Mouse (Mus musculus) hindbrain, postnatal 0 days (tissue): ENCODE measurements around the gene Abcc5. TPM values are rescaled to one million over a fixed set of nuclear protein-coding genes. Genes with fewer than 3 reads are reported as not detected.

ENCODE experiments used
- ATAC-seq: fragments of 200-750 bp; cut with Nextera tagmentation; 2 replicates; pipeline ENCODE4 v1.8.0; 2017; ENCODE audit warnings: mild to moderate bottlenecking, moderate TSS enrichment, moderate library complexity
- DNase-seq: peaks from one replicate; pipeline ENCODE4 v3.0.0-alpha.2; 2015; ENCODE audit warnings: low spot score
- H3K27ac ChIP-seq: fragments of 300-500 bp; sonication (generic); 2 replicates; pipeline ENCODE4 v1.5.1; 2014; ENCODE audit warnings: mild to moderate bottlenecking
- H3K27me3 ChIP-seq: fragments of 300-500 bp; sonication (generic); 2 replicates; pipeline ENCODE4 v1.6.1; 2014; ENCODE audit warnings: low read length, mixed read lengths; ENCODE audit not compliant: insufficient read depth
- H3K36me3 ChIP-seq: fragments of 300-500 bp; sonication (generic); 2 replicates; pipeline ENCODE4 v1.6.1; 2014; ENCODE audit warnings: low read length, mixed read lengths; ENCODE audit not compliant: insufficient read depth
- H3K4me1 ChIP-seq: fragments of 300-500 bp; sonication (generic); 2 replicates; pipeline ENCODE4 v1.6.1; 2014; ENCODE audit warnings: antibody characterized with exemption, low read length, mixed read lengths; ENCODE audit not compliant: insufficient read depth
- H3K4me2 ChIP-seq: fragments of 300-500 bp; sonication (generic); 2 replicates; pipeline ENCODE4 v1.6.1; 2014; ENCODE audit warnings: low read depth, mild to moderate bottlenecking, low read length, moderate library complexity, mixed read lengths
- H3K4me3 ChIP-seq: fragments of 300-500 bp; sonication (generic); 2 replicates; pipeline ENCODE4 v1.5.1; 2014; ENCODE audit warnings: low read length
- H3K9ac ChIP-seq: fragments of 300-500 bp; sonication (generic); replicated peaks from 2 replicates; pipeline ENCODE4 v1.6.1; 2014; ENCODE audit warnings: mild to moderate bottlenecking, low read length, moderate library complexity, mixed read lengths
- H3K9me3 ChIP-seq: fragments of 300-500 bp; sonication (generic); 2 replicates; pipeline ENCODE4 v1.6.1; 2016; ENCODE audit warnings: low read length, mixed read lengths
- CTCF ChIP-seq: IDR thresholded peaks from 2 replicates; pipeline ENCODE4 v1.5.1; 2016; ENCODE audit warnings: antibody characterized with exemption, control low read depth, low read depth
- WGBS: fragments of 180-500 bp; shearing (Covaris S2); extraction: QIAGEN DNeasy Blood & Tissue Kit; methylation state at CpG from one replicate; pipeline ENCODE4 v1.1.7; 2014; 5-methylcytosine and 5-hydroxymethylcytosine counted together
- polyA plus RNA-seq: library from polyadenylated mRNA; unstranded; fragments of >200 nt; fragmentation: Nextera tagmentation; extraction: Ambion mirVana; gene quantifications from 2 replicates; pipeline ENCODE4 v1.2.1, GENCODE M21; 2015
- total RNA-seq: library from RNA; depleted of rRNA; stranded (reverse); fragments of >200 nt; gene quantifications from 2 replicates; pipeline ENCODE4 v1.2.3, GENCODE M21; 2014

Abcc5 gene
- total and polyA plus RNA-seq, 2 experiments from 2014 or later: 80.1 to 81.0 TPM

GRCm38 (mm10) chr16:20415211-20415610 is 11.0 kb downstream of the Abcc5 start:
- ATAC-seq: no peak
- 94% methylated on average over 2 of the region's 2 CpGs for WGBS

GRCm38 (mm10) chr16:20413870-20414331 is 12.3 kb downstream of the Abcc5 start:
- DNase-seq: no peak
- peaks cover 6% of the 10 kb centered on the region for H3K36me3 ChIP-seq
- 77% methylated on average over 2 of the region's 2 CpGs for WGBS
- no peaks in the 10 kb centered on the region for H3K9me3 ChIP-seq
- no peak overlapping the region for H3K4me2 ChIP-seq
- ATAC-seq: no peak
- H3K27me3 ChIP-seq: no peaks in the 10 kb centered on the region
- no peak overlapping the region for H3K27ac ChIP-seq
- H3K4me1 ChIP-seq: no peaks in the 10 kb centered on the region
- H3K9ac ChIP-seq: no peak overlapping the region
- no peak for TF ChIP-seq CTCF
- no peak overlapping the region for H3K4me3 ChIP-seq

More at GRCm38 (mm10) chr16:20415211-20415610, 11.0 kb downstream of the Abcc5 start:
- Histone ChIP-seq H3K9me3 (no peaks in the 10 kb centered on the region), H3K4me1 (no peaks in the 10 kb centered on the region), H3K9ac (no peak overlapping the region), H3K4me3 (no peak overlapping the region), H3K4me2 (no peak overlapping the region), H3K27ac (no peak overlapping the region), H3K27me3 (no peaks in the 10 kb centered on the region), H3K36me3 (peaks cover 8% of the 10 kb centered on the region)
- DNase-seq: no peak
- TF ChIP-seq CTCF: no peak

- Histone ChIP-seq H3K4me2 (no peak overlapping the region), H3K4me1 (no peaks in the 10 kb centered on the region), H3K27ac (no peak overlapping the region), H3K9ac (no peak overlapping the region), H3K36me3 (no peaks in the 10 kb centered on the region), H3K9me3 (no peaks in the 10 kb centered on the region), H3K27me3 (no peaks in the 10 kb centered on the region), H3K4me3 (no peak overlapping the region)
- no peak for ATAC-seq
- 79% methylated on average over 8 of the region's 8 CpGs for WGBS
- DNase-seq: no peak
- TF ChIP-seq CTCF: no peak
Measured at GRCm38 (mm10) chr16:20411958-20412570, 14.1 kb downstream of the Abcc5 start.

- no peak overlapping the region for H3K27ac ChIP-seq
- ATAC-seq (no peak), DNase-seq (no peak)
- no peaks in the 10 kb centered on the region for H3K9me3 ChIP-seq
- no peaks in the 10 kb centered on the region for H3K27me3 ChIP-seq
- H3K9ac ChIP-seq: no peak overlapping the region
- no peaks in the 10 kb centered on the region for H3K4me1 ChIP-seq
- H3K4me2 ChIP-seq: no peak overlapping the region
- WGBS: 90% methylated on average over 4 of the region's 4 CpGs
- TF ChIP-seq CTCF: no peak
- H3K4me3 ChIP-seq: no peak overlapping the region
- peaks cover 17% of the 10 kb centered on the region for H3K36me3 ChIP-seq
Measured at GRCm38 (mm10) chr16:20405335-20405734, 20.9 kb downstream of the Abcc5 start.

- TF ChIP-seq CTCF: no peak
- Histone ChIP-seq H3K4me3 (no peak overlapping the region), H3K4me1 (no peaks in the 10 kb centered on the region), H3K9me3 (no peaks in the 10 kb centered on the region), H3K27me3 (no peaks in the 10 kb centered on the region), H3K9ac (no peak overlapping the region), H3K4me2 (no peak overlapping the region), H3K36me3 (peaks cover 34% of the 10 kb centered on the region), H3K27ac (no peak overlapping the region)
- DNase-seq (no peak), ATAC-seq (no peak)
- WGBS: 94% methylated on average over 2 of the region's 2 CpGs
Measured at GRCm38 (mm10) chr16:20403327-20403726, 22.9 kb downstream of the Abcc5 start.

GRCm38 (mm10) chr16:20401592-20401991 is 24.6 kb downstream of the Abcc5 start:
- Histone ChIP-seq H3K9me3 (no peaks in the 10 kb centered on the region), H3K27ac (no peak overlapping the region), H3K4me1 (no peaks in the 10 kb centered on the region), H3K4me3 (no peak overlapping the region), H3K9ac (no peak overlapping the region), H3K27me3 (no peaks in the 10 kb centered on the region), H3K4me2 (no peak overlapping the region), H3K36me3 (peaks cover 44% of the 10 kb centered on the region)
- no peak for ATAC-seq
- no peak for DNase-seq
- 70% methylated on average over 3 of the region's 3 CpGs for WGBS
- TF ChIP-seq CTCF: no peak
